Mouse (Mus musculus) embryo, embryonic 10.5 days (tissue): ENCODE results near the gene Vmn1r86.

Experiments used
- DNase-seq: peaks from one replicate; pipeline ENCODE4 v3.0.0-alpha.2; 2015; ENCODE audit warnings: low spot score

Gene Vmn1r86

DNA sequence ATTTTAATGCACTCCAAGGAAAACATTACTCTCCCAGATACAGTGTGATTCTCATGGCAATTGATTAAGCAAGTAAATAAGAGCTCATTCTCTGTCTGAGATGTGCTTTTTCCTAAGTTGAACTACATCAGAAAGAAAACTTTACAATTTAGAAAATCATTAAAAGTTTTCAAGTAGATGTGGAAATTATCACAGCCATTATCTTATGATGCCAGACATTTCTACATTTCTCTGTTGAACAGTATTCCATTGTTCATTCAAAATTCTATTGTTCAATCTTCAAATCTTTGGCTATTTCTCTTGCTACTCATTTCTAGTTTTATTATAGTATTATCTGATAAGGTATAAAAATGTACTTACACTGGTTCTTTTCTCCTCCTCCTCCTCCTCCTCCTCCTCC, at the start of gene Vmn1r86:
Vmn1r86 (minus strand) TSS at position 101 of the 400 bp plus-strand sequence.
- DNase-seq = no peak

- DNase-seq = no peak
These were observed 39.6 kb upstream of the Vmn1r86 start, which contains the start of gene Vmn1r88 for GRCm38 (mm10) chr7:13159268-13159667. Gene Vmn1r88 (plus strand): TSS chr7:13159568.

- no peak for DNase-seq
These were observed 20.3 kb upstream of the Vmn1r86 start, which contains the start of gene Vmn1r87 for GRCm38 (mm10) chr7:13140057-13140456. Gene Vmn1r87 (minus strand): TSS chr7:13140157.

GRCm38 (mm10) chr7:13137340-13137739, 17.6 kb upstream of the Vmn1r86 start:
- DNase-seq = no peak

DNA sequence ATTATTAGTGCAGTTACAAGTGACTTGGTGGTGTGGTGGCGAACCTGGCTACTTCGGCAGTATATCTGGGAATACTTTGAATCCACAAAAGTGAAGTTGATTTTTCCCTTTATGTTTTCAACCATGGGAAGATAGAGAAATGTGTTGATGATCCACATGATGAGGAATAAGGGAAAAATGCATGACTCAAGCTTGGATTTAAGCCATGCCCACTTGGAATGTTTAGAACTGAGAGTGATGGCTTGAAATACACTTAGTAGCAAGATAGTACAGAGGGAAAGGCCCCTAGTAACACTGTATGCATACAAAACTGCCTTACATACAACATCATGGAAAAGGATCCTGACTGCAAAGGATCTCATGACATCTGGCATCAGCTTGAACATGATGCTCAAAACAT, 12.1 kb upstream of the Vmn1r86 start:
- DNase-seq = no peak

DNA sequence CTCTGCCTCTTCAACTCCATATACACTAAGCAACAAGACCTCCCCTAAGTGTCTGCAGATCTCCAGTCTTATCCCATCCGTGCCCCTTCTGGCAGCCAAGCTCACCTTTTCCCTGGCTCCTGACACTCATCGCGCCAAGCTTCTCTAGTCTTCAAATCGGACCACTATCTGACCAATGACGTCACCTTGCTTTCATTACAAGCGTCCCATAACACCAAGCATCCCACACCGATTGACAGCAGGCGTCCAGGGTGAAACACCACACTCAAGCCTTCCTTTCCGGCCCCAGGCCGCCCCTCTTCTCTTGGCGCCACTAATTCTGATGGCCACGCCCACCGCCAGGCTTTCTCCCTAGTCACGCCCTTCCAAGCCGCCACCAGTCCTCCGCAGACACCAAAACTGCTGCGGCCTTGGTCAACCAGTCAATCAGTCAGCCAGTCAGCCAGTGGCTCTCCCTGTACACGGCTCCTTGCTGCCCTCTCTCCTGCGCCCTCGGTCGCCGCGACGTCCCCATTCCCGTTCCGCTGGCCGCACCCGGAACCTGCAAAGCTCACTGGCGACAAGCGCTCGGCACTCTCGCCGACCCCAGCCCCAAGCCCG, 3.9 kb upstream of the Vmn1r86 start:
- peak; percentile 0 for DNase-seq

GRCm38 (mm10) chr7:13095073-13095472, 24.6 kb downstream of the Vmn1r86 start, which contains the start of gene Vmn1r85:
Gene Vmn1r85 (minus strand): TSS chr7:13095173.
- DNase-seq = no peak

DNA sequence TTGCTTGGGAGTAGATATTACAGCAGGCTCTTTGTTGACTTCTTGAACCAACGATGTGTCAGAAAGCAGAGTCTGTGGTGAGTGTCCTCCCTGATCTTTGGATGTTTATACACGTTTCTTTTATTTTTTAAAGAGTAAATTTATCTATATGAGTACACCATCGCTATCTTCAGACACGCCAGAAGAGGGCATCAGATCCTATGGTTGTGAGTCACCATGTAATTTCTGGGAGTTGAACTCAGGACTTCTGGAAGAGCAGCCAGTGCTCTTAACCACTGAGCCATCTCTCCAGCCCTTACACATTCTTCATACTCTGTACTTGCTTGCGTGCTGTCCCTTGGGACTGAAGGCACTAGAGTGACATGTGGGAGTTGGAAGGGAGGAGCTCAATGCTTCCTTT, 47.4 kb downstream of the Vmn1r86 start:
- no peak for DNase-seq

DNA sequence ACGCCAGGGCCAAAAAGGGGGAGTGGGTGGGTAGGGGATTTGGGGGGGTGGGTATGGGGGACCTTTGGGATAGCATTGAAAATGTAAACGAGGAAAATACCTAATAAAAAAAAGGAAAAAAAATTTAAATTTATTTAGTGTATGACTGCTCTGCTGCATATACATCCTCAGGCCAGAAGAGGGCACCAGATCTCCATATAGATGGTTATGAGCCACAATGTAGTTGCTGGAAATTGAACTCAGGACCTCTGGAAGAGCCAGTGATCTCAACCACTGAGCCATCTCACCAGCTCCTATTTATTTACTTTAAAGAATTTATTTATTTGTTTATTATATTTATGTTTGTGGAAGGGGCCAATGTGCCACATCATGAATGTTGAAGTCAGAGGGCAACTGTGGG, 56.3 kb downstream of the Vmn1r86 start:
- peak; percentile 36 for DNase-seq

DNA sequence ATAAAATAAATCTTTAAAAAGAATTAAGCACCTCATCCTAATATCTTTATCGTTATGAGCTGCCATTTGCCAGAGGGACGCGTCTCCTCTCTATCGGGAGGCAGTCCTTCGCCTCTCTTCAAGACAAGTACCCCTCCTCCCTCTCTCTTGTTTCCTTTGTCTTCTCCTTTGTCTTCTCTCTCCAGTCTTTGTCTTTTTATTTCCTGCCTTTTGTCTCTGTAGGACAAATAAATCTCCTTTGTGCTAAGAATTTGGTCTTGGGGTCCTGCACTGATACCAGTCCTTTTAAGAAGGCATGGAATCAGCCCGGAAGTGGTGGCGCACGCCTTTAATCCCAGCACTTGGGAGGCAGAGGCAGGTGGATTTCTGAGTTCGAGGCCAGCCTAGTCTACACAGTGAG, 60.2 kb downstream of the Vmn1r86 start:
- DNase-seq = no peak

- no peak for DNase-seq
These were observed 62.6 kb downstream of the Vmn1r86 start for GRCm38 (mm10) chr7:13056913-13057700.

DNA sequence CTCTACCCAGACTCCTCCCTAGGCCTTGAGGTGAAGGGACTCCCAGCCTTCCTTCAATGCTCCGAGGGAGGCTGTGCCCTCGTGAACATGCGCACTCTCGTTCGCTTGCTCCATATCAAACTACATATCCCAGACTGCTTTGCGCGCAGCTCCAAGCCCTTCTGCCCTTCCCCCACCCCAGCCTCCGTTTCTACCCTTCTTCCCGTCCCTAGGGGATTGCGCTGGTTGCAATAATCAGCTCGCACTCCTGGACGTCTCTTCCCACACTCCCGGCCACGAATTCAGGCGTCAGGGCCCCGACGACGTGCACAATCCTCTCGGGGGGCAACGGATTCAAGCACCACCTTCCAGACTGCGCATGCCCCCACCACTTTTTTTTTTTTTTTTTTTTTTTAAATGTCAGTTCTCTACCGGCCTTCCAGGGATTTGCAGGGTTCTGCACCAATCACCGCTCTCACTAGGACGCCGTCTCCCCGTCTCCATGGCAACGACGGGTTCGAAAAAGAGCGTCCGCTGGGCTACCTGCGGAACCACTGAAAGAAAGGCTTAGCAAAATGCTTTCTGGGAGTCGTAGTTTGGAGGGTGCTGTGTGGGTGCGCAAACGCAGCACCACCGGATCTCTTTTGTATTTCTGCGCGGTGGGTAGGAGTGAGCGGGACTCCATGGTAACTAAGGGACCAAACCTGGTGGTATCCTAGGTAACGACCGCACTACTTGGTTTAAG, 65.3 kb downstream of the Vmn1r86 start, which contains the start of gene Mzf1:
Mzf1 (minus strand) TSS at position 478 of the 724 bp plus-strand sequence.
- DNase-seq = peak; percentile 99

GRCm38 (mm10) chr7:13053961-13054286, 65.8 kb downstream of the Vmn1r86 start:
- no peak for DNase-seq

GRCm38 (mm10) chr7:13053501-13053900, 66.2 kb downstream of the Vmn1r86 start:
- DNase-seq = no peak

DNA sequence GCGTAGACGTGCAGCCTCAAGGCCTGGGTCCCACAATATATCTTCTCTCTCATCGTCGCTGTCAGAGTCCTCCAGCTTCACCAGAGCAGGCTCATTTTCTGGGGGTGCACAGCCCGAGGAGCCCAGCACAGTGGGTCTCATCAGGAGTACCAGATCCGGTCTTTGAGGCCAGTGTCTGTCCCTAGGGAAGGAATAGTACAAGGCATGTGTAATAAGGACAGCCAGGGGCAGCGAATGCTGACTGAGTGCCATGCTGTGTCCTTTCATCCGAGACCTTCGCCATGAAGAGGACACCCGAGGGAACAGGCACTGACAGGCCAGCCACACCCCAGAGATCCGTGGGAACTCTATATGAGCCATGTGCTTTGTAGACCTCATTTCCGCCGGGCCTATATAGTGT, 66.7 kb downstream of the Vmn1r86 start:
- no peak for DNase-seq
